Comparison of ENCODE assay signal across 13 mouse cellular contexts in the genomic region with DNA sequence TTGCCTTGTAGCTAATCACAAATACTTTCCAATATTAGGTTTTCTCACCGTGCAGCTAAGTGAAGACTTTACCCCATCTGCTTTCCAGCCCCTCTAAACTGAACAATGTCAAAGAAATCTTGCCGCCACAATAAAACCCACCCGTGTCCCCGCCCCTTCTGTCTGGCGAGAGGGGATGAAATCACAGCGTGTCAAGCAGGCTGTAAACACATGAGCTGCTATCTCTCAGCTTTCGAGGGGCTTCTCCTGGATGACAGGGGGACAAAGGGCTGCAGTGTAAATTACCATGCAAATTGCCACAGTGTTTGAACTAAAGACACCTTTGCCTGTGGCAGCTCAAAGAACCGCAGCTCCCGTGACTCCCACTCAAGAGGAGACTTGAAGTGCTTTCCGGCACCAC.
DNase-seq lines count a peak whose midpoint lies in the region; ATAC-seq and TF ChIP-seq lines count a peak whose summit lies in the region.
"Had no signal": no experiment of that assay in that cellular context is flagged by ENCODE, and none has a peak within 500 bp of the region (broad histone marks: within the 10 kb centered on the region; RNA-seq: fewer than 3 reads in every experiment).

No protein-coding gene starts in this region.

- peak; percentile 28; the same call in 1 of the 2 replicates for ATAC-seq in kidney, embryonic 14.5 days (ENCODE audit: low FRiP score, low TSS enrichment)
- peak; percentile 46; the same call in 1 of the 2 replicates for ATAC-seq in forebrain, embryonic 12.5 days (ENCODE audit: low FRiP score)
- ATAC-seq in forebrain, embryonic 16.5 days = peak; percentile 89
- ATAC-seq in midbrain, embryonic 13.5 days = peak; percentile 34; the same call in 1 of the 2 replicates

- WGBS in kidney, embryonic 14.5 days = 7% methylated on average over 10 of the region's 10 CpGs
- WGBS in kidney, adult 2 months = 17% methylated on average over 10 of the region's 10 CpGs
- 20% methylated on average over 10 of the region's 10 CpGs for WGBS in forebrain, embryonic 12.5 days
- WGBS in forebrain, embryonic 16.5 days = 4% methylated on average over 10 of the region's 10 CpGs
- WGBS in midbrain, embryonic 13.5 days = 14% methylated on average over 10 of the region's 10 CpGs

- H3K27ac ChIP-seq in kidney, embryonic 14.5 days (ENCODE audit: low read depth, low read length) = no peak overlapping the region
- H3K27ac ChIP-seq in kidney, adult 2 months (ENCODE audit: insufficient read depth, low read depth, low read length) = no peak overlapping the region
- no peak overlapping the region for H3K27ac ChIP-seq in forebrain, embryonic 12.5 days
- 0 out of 2 replicates have a peak overlapping the region, but pooled peaks have one; percentile 42 for H3K27ac ChIP-seq in forebrain, embryonic 16.5 days (ENCODE audit: low read length)
- no peak overlapping the region for H3K27ac ChIP-seq in midbrain, embryonic 13.5 days
- H3K27ac ChIP-seq: liver, embryonic 15.5 days; stomach, embryonic 15.5 days had no signal

- peaks cover 6% of the 10 kb centered on the region for H3K9me3 ChIP-seq in kidney, embryonic 14.5 days (ENCODE audit: control insufficient read depth, low read length)
- peaks cover 7% of the 10 kb centered on the region for H3K9me3 ChIP-seq in forebrain, embryonic 12.5 days
- H3K9me3 ChIP-seq in forebrain, embryonic 16.5 days (ENCODE audit: control insufficient read depth, low read length) = peaks cover 5% of the 10 kb centered on the region
- H3K9me3 ChIP-seq in midbrain, embryonic 13.5 days = 0 out of 2 replicates have a peak, but pooled peaks cover 5% of the 10 kb centered on the region
- H3K9me3 ChIP-seq: stomach, embryonic 15.5 days had no signal

- DNase-seq in kidney, adult 2 months = no peak
- DNase-seq in layer of hippocampus, postnatal 36 days = no peak
- DNase-seq in layer of hippocampus, postnatal 10 days (ENCODE audit: low spot score in 2 of 2) = no peak
- DNase-seq: cerebellum, adult 8-10 months; thymus, postnatal 25 days had no signal

- peak overlapping the region; percentile 17; the same call in 1 of the 2 replicates for H3K4me2 ChIP-seq in kidney, embryonic 14.5 days (replicated peaks; ENCODE audit: low read depth, low read length)
- H3K4me2 ChIP-seq in forebrain, embryonic 12.5 days = no peak overlapping the region
- H3K4me2 ChIP-seq in forebrain, embryonic 16.5 days (ENCODE audit: low read length) = no peak overlapping the region
- H3K4me2 ChIP-seq in midbrain, embryonic 13.5 days (replicated peaks) = peak overlapping the region; percentile 11; the same call in 1 of the 2 replicates
- H3K4me2 ChIP-seq: liver, embryonic 15.5 days; stomach, embryonic 15.5 days had no signal

- no peaks in the 10 kb centered on the region for H3K27me3 ChIP-seq in kidney, embryonic 14.5 days (ENCODE audit: control insufficient read depth, insufficient read depth, low read length)
- 0 out of 2 replicates have a peak, but pooled peaks cover 1% of the 10 kb centered on the region for H3K27me3 ChIP-seq in kidney, adult 2 months (replicated peaks; ENCODE audit: control insufficient read depth, insufficient read depth, low read length)
- peaks cover 23% of the 10 kb centered on the region; the same call in 1 of the 2 replicates for H3K27me3 ChIP-seq in forebrain, embryonic 12.5 days
- H3K27me3 ChIP-seq in forebrain, embryonic 16.5 days (replicated peaks; ENCODE audit: control insufficient read depth, insufficient read depth, low read length) = no peaks in the 10 kb centered on the region
- peaks cover 29% of the 10 kb centered on the region for H3K27me3 ChIP-seq in midbrain, embryonic 13.5 days
- H3K27me3 ChIP-seq: CH12.LX; liver, embryonic 15.5 days; stomach, embryonic 15.5 days had no signal

- TF ChIP-seq POLR2A in kidney, adult 2 months (IDR thresholded peaks at IDR 0.05; ENCODE audit: low read depth, low read length) = no peak

- no peak overlapping the region for H3K9ac ChIP-seq in kidney, embryonic 14.5 days (ENCODE audit: low read depth, low read length)
- no peak overlapping the region for H3K9ac ChIP-seq in forebrain, embryonic 12.5 days
- no peak overlapping the region for H3K9ac ChIP-seq in forebrain, embryonic 16.5 days (replicated peaks; ENCODE audit: low read depth, low read length)
- no peak overlapping the region for H3K9ac ChIP-seq in midbrain, embryonic 13.5 days (replicated peaks)
- H3K9ac ChIP-seq: liver, embryonic 15.5 days; stomach, embryonic 15.5 days had no signal

- 0 out of 2 replicates have a peak, but pooled peaks cover 2% of the 10 kb centered on the region for H3K4me1 ChIP-seq in kidney, embryonic 14.5 days (ENCODE audit: control insufficient read depth, insufficient read depth, low read length)
- no peaks in the 10 kb centered on the region for H3K4me1 ChIP-seq in kidney, adult 2 months (ENCODE audit: control insufficient read depth, insufficient read depth, low read length)
- H3K4me1 ChIP-seq in forebrain, embryonic 12.5 days = peaks cover 24% of the 10 kb centered on the region
- H3K4me1 ChIP-seq in forebrain, embryonic 16.5 days (replicated peaks; ENCODE audit: control insufficient read depth, insufficient read depth, low read length) = peaks cover 8% of the 10 kb centered on the region
- H3K4me1 ChIP-seq in midbrain, embryonic 13.5 days (replicated peaks) = peaks cover 25% of the 10 kb centered on the region
- H3K4me1 ChIP-seq: liver, embryonic 15.5 days; stomach, embryonic 15.5 days had no signal

- no peaks in the 10 kb centered on the region for H3K36me3 ChIP-seq in kidney, embryonic 14.5 days (ENCODE audit: control insufficient read depth, insufficient read depth, low read length)
- no peaks in the 10 kb centered on the region for H3K36me3 ChIP-seq in kidney, adult 2 months (ENCODE audit: control insufficient read depth, insufficient read depth, low read length)
- no peaks in the 10 kb centered on the region for H3K36me3 ChIP-seq in forebrain, embryonic 12.5 days (replicated peaks)
- H3K36me3 ChIP-seq in forebrain, embryonic 16.5 days (ENCODE audit: control insufficient read depth, insufficient read depth) = no peaks in the 10 kb centered on the region
- no peaks in the 10 kb centered on the region for H3K36me3 ChIP-seq in midbrain, embryonic 13.5 days
- H3K36me3 ChIP-seq: liver, embryonic 15.5 days; stomach, embryonic 15.5 days had no signal

- H3K4me3 ChIP-seq in kidney, embryonic 14.5 days (ENCODE audit: low read length) = no peak overlapping the region
- no peak overlapping the region for H3K4me3 ChIP-seq in kidney, adult 2 months (ENCODE audit: insufficient read depth, low read depth, low read length)
- H3K4me3 ChIP-seq in forebrain, embryonic 12.5 days (replicated peaks) = no peak overlapping the region
- no peak overlapping the region for H3K4me3 ChIP-seq in forebrain, embryonic 16.5 days (replicated peaks; ENCODE audit: low read length)
- H3K4me3 ChIP-seq in midbrain, embryonic 13.5 days (replicated peaks) = no peak overlapping the region
- H3K4me3 ChIP-seq: liver, embryonic 15.5 days; myocyte; stomach, embryonic 15.5 days had no signal

- no peak for TF ChIP-seq CTCF in kidney, adult 2 months (conservative IDR thresholded peaks at IDR 0.05; ENCODE audit: insufficient read depth, insufficient read length, low read depth, low read length)

Comparison
In these comparisons a context has a peak if more than half of its experiments do, and no peak if none do; other contexts are left out.
1. ATAC-seq: peak in every context shown above with its lines; median percentile 89 in forebrain, embryonic 16.5 days; 46 in forebrain, embryonic 12.5 days; 34 in midbrain, embryonic 13.5 days; 28 in kidney, embryonic 14.5 days.
2. H3K4me2 ChIP-seq: peak in kidney, embryonic 14.5 days (single experiment) and midbrain, embryonic 13.5 days (single experiment); none in forebrain, embryonic 12.5 days (single experiment) and forebrain, embryonic 16.5 days (single experiment).